Mouse (Mus musculus): Measurements from ENCODE around the gene Smarcb1. TPM values are rescaled to one million over a fixed set of nuclear protein-coding genes. Genes with fewer than 3 reads are reported as not detected.
A peak's percentile ranks its signal among the peaks of the same experiment; 100 is the strongest.

Gene Smarcb1
- polyA plus RNA-seq, 1 experiment from 2014 or later, result 325 TPM

DNA sequence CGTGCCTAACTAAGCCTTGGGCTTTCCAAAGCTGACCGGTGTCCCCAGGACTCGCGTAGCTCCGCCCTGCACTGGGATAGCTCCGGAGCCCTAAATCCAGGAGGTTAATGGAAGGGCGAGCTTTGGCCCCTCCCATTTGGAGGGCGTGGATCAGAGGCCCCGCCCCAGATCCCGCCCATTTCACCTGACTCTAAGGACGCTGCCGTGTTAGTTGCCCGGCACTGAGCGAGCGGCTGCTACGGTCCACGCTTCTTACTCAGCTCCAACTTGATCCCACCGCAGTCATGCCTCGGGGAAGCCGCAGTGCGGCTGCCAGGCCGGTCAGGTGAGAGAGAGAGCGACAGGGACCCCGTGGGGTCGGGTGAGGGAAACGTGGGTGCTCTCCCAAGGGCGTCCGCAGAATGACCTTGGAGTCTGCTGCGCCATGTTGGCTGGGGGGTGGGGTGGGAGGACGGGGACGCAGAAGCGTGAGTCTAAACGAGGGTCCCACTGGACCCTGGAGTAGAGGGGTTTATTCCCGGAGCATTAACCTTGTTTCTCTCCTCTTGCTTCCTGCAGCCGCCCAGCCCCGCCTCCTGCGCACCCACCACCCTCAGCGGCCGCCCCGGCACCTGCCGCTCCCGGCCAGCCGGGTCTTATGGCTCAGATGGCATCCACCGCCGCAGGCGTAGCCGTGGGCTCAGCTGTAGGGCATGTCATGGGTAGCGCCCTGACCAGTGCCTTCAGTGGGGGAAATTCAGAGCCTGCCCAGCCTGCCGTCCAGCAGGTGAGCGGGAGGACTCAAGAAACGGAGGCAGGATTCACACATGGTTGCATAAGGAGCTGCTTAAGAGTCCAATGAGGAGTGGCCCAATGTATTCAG, 14.5 kb upstream of the Smarcb1 start, which contains the start of gene Mmp11:
TSS of gene Mmp11 (minus strand) at position 817 of the 862 bp plus-strand sequence.
- Histone ChIP-seq H3K9ac (replicated peaks; ENCODE audit: low read depth, low read length) (peak within 1 kb of the TSS; percentile 54), H3K27ac (ENCODE audit: low read length) (no peak within 1 kb of the TSS), H3K36me3 (ENCODE audit: control insufficient read depth, insufficient read depth) (no peaks in the 10 kb centered on the region), H3K4me3 (replicated peaks; ENCODE audit: low read length) (peak within 1 kb of the TSS; percentile 49), H3K9me3 (ENCODE audit: control insufficient read depth, low read length) (no peaks in the 10 kb centered on the region), H3K27me3 (replicated peaks; ENCODE audit: control insufficient read depth, insufficient read depth, low read length) (peaks cover 9% of the 10 kb centered on the region; the same call in 1 of the 2 replicates), H3K4me2 (ENCODE audit: low read length) (peak within 1 kb of the TSS; percentile 79), H3K4me1 (replicated peaks; ENCODE audit: control insufficient read depth, insufficient read depth, low read length) (peaks cover 31% of the 10 kb centered on the region)
- peak; percentile 41 for ATAC-seq
- 2% methylated on average over 50 of the region's 51 CpGs for WGBS

DNA sequence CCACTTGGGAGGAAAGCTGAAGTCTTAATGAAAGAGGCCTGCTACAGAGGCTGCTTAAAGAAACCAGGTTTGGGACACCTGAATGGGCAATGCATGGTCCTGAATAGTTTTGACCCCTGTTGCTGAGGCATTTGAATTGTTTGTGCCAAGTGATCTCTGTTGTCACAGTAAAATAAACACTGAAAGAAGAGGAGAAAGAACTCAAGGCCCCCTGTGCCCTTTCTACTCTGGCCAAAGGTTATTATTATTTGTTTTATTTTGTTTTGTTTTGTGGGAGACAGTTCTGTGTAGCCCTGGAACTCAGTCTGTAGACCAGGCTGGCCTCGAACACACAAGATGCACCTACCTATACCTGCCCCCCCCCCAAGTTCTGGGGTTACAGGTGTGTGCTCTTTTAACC, 13.6 kb upstream of the Smarcb1 start:
- Histone ChIP-seq H3K36me3 (ENCODE audit: control insufficient read depth, insufficient read depth) (no peaks in the 10 kb centered on the region), H3K9me3 (ENCODE audit: control insufficient read depth, low read length) (no peaks in the 10 kb centered on the region), H3K4me3 (replicated peaks; ENCODE audit: low read length) (no peak overlapping the region), H3K9ac (replicated peaks; ENCODE audit: low read depth, low read length) (no peak overlapping the region), H3K27ac (ENCODE audit: low read length) (no peak overlapping the region), H3K27me3 (replicated peaks; ENCODE audit: control insufficient read depth, insufficient read depth, low read length) (peaks cover 12% of the 10 kb centered on the region), H3K4me1 (replicated peaks; ENCODE audit: control insufficient read depth, insufficient read depth, low read length) (peaks cover 40% of the 10 kb centered on the region), H3K4me2 (ENCODE audit: low read length) (peak overlapping the region; percentile 79)
- no peak for ATAC-seq
- WGBS, result 74% methylated on average over 1 of the region's 1 CpGs

DNA sequence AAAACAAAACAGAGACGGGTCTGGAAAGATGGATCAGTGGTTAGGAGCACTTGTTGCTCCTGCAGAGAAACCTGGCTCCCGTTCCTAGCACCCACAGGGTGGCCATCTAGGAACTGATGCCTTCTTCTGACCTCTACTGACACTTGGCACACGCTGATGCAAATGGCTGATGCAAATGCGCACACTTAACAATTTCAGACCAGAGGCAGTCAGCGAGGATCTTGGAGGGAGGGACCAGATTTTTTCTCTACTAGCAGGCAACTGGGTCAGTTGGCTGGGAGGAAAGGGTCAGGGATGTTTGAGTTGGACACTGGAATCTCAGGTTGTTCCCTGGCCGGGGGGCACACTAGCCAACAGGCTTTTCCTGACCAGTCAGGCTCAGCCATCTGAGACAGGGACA, 11.5 kb upstream of the Smarcb1 start, which contains the start of gene Chchd10:
TSS of gene Chchd10 (plus strand) at position 240 of the 400 bp plus-strand sequence.
- 32% methylated on average over 6 of the region's 6 CpGs for WGBS
- H3K36me3 ChIP-seq (ENCODE audit: control insufficient read depth, insufficient read depth), result no peaks in the 10 kb centered on the region
- H3K9me3 ChIP-seq (ENCODE audit: control insufficient read depth, low read length), result no peaks in the 10 kb centered on the region
- no peak for ATAC-seq
- H3K9ac ChIP-seq (replicated peaks; ENCODE audit: low read depth, low read length), result peak within 1 kb of the TSS; percentile 72
- peak within 1 kb of the TSS; percentile 1; the same call in 1 of the 2 replicates for H3K27ac ChIP-seq (ENCODE audit: low read length)
- H3K27me3 ChIP-seq (replicated peaks; ENCODE audit: control insufficient read depth, insufficient read depth, low read length), result peaks cover 12% of the 10 kb centered on the region
- H3K4me2 ChIP-seq (ENCODE audit: low read length), result peak within 1 kb of the TSS; percentile 75
- H3K4me1 ChIP-seq (replicated peaks; ENCODE audit: control insufficient read depth, insufficient read depth, low read length), result peaks cover 41% of the 10 kb centered on the region
- H3K4me3 ChIP-seq (replicated peaks; ENCODE audit: low read length), result peak within 1 kb of the TSS; percentile 48

DNA sequence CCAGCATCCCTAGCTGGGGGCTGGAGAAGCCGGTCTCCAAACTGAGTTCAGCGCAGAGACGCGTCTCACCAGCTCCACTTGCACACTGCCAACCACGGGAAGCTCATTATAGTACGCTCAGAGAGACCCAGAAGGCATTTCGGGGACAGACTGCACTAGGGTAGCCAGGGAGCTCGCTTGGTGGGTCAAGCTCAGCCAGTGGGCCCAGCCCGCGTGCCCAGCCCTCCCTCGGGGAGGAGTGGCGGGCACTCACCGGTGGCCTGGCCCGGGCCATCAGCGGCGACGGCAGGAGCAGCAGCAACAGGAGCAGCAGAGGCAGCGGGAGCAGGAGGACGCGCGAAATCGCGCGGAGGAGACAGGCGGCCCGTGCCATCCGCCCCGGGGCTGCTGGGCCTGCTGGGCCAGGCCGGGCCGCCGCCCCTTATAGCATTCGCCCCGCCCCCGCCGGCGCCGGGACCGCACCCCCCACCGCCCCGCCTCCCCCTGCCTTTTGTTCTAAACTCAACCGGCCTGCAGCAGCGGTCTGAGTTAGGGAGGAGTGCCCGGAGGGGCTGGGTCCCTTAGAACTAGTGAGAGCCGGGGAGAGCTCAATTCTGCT, 10.8 kb upstream of the Smarcb1 start:
- ATAC-seq, result peak; percentile 60
- H3K27ac ChIP-seq (ENCODE audit: low read length), result peak overlapping the region; percentile 1; the same call in 1 of the 2 replicates

DNA sequence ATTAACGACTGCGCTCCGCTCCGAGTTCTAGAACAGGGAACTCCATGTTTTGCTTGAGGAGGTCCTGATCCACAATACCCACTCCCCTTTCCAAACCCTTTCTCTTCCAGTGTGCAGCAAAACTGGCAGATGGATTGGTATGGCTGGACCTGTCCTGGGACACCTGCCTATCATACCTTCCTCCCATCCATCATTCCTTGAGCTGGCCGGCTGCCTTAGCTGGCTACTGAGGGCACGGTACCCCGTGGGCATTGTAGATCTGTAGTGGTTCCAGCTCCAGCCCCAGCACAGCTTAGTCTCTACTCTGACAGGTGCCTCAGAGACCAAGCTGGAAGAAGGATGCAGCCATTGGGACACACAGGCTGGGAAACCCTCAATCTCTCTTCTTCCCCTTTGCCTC, 9.9 kb upstream of the Smarcb1 start:
- Histone ChIP-seq H3K4me3 (replicated peaks; ENCODE audit: low read length) (peak overlapping the region; percentile 48), H3K4me1 (replicated peaks; ENCODE audit: control insufficient read depth, insufficient read depth, low read length) (peaks cover 41% of the 10 kb centered on the region), H3K27ac (ENCODE audit: low read length) (no peak overlapping the region), H3K27me3 (replicated peaks; ENCODE audit: control insufficient read depth, insufficient read depth, low read length) (peaks cover 5% of the 10 kb centered on the region), H3K9ac (replicated peaks; ENCODE audit: low read depth, low read length) (peak overlapping the region; percentile 72), H3K36me3 (ENCODE audit: control insufficient read depth, insufficient read depth) (no peaks in the 10 kb centered on the region), H3K4me2 (ENCODE audit: low read length) (peak overlapping the region; percentile 75), H3K9me3 (ENCODE audit: control insufficient read depth, low read length) (no peaks in the 10 kb centered on the region)
- no peak for ATAC-seq
- WGBS, result 25% methylated on average over 7 of the region's 7 CpGs

More for the DNA sequence above, 10.8 kb upstream of the Smarcb1 start:
- under 1% methylated on average over 41 of the region's 44 CpGs for WGBS
- Histone ChIP-seq H3K4me3 (replicated peaks; ENCODE audit: low read length) (peak overlapping the region; percentile 48), H3K27me3 (replicated peaks; ENCODE audit: control insufficient read depth, insufficient read depth, low read length) (peaks cover 9% of the 10 kb centered on the region), H3K4me1 (replicated peaks; ENCODE audit: control insufficient read depth, insufficient read depth, low read length) (peaks cover 41% of the 10 kb centered on the region), H3K4me2 (ENCODE audit: low read length) (peak overlapping the region; percentile 75), H3K36me3 (ENCODE audit: control insufficient read depth, insufficient read depth) (no peaks in the 10 kb centered on the region), H3K9ac (replicated peaks; ENCODE audit: low read depth, low read length) (peak overlapping the region; percentile 72), H3K9me3 (ENCODE audit: control insufficient read depth, low read length) (no peaks in the 10 kb centered on the region)

DNA sequence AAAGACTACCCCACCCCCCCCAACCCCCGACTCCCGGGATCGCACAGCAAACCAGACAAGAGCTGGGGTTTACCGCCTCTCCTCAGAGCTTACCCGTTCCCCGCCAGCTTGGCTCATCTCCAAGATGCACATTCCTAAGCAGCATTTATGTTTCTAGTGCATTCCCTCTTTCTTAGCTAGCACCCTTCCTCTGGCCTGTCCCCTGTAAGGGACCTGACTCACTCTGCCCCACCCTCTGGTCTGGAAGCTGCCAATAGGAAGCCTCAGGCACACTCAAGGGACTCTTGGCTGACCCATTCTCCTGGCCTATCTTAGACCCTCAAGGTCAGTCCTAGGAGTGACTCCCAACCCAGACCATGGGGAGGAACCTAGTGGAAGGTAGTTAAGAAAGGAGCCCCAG, 8.9 kb upstream of the Smarcb1 start:
- Histone ChIP-seq H3K9me3 (ENCODE audit: control insufficient read depth, low read length) (no peaks in the 10 kb centered on the region), H3K27me3 (replicated peaks; ENCODE audit: control insufficient read depth, insufficient read depth, low read length) (peaks cover 5% of the 10 kb centered on the region), H3K27ac (ENCODE audit: low read length) (no peak overlapping the region), H3K36me3 (ENCODE audit: control insufficient read depth, insufficient read depth) (no peaks in the 10 kb centered on the region), H3K9ac (replicated peaks; ENCODE audit: low read depth, low read length) (no peak overlapping the region), H3K4me3 (replicated peaks; ENCODE audit: low read length) (no peak overlapping the region), H3K4me1 (replicated peaks; ENCODE audit: control insufficient read depth, insufficient read depth, low read length) (peaks cover 31% of the 10 kb centered on the region), H3K4me2 (ENCODE audit: low read length) (peak overlapping the region; percentile 75; the same call in 1 of the 2 replicates)
- ATAC-seq, result no peak
- WGBS, result 11% methylated on average over 6 of the region's 6 CpGs

DNA sequence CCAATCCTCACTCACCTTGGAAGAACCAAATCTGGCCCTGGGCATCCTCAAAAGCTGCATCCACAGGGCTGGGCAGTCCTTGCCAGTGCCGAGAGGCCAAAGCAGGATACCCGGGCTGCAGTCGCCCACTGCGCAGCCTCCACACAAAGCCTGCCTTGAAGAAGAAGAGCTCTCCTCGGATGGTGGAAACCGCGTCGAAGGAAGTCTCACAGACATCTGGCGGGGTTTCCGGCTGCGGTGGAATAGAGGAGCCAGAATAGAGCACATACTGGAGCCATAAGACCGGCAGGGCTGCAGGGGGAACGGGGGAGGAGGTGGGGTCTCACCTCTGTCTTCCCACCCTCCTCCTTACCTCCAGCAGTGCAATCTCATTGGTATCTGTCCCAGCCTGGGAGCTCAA, 5.0 kb upstream of the Smarcb1 start:
- 84% methylated on average over 13 of the region's 13 CpGs for WGBS
- Histone ChIP-seq H3K4me1 (replicated peaks; ENCODE audit: control insufficient read depth, insufficient read depth, low read length) (peaks cover 26% of the 10 kb centered on the region), H3K27ac (ENCODE audit: low read length) (no peak overlapping the region), H3K27me3 (replicated peaks; ENCODE audit: control insufficient read depth, insufficient read depth, low read length) (peaks cover 2% of the 10 kb centered on the region; the same call in 1 of the 2 replicates), H3K4me3 (replicated peaks; ENCODE audit: low read length) (no peak overlapping the region), H3K9ac (replicated peaks; ENCODE audit: low read depth, low read length) (no peak overlapping the region), H3K36me3 (ENCODE audit: control insufficient read depth, insufficient read depth) (0 out of 2 replicates have a peak, but pooled peaks cover 2% of the 10 kb centered on the region), H3K9me3 (ENCODE audit: control insufficient read depth, low read length) (no peaks in the 10 kb centered on the region), H3K4me2 (ENCODE audit: low read length) (no peak overlapping the region)
- ATAC-seq, result no peak

DNA sequence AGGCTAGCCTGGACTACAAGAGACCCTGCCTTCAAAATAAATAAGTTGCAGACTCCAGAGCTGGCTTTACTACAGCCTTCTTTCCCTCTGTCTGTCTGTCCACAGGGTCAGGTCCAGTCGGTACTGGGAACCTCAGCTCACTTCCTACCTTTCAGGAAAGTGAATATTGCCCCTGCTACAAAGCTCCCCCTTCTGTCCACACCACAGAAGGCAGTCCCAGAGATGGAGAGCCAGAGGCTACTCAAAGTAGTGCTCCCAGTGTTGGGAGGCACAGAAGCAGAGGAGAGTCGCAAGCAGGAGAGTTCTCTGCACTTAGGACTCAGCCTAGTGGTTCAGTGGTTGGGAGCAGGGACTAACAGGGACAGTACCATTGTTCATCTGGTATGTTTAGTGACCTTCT, 2.9 kb upstream of the Smarcb1 start:
- Histone ChIP-seq H3K27ac (ENCODE audit: low read length) (no peak overlapping the region), H3K9ac (replicated peaks; ENCODE audit: low read depth, low read length) (no peak overlapping the region), H3K27me3 (replicated peaks; ENCODE audit: control insufficient read depth, insufficient read depth, low read length) (no peaks in the 10 kb centered on the region), H3K4me3 (replicated peaks; ENCODE audit: low read length) (no peak overlapping the region), H3K36me3 (ENCODE audit: control insufficient read depth, insufficient read depth) (0 out of 2 replicates have a peak, but pooled peaks cover 2% of the 10 kb centered on the region), H3K4me1 (replicated peaks; ENCODE audit: control insufficient read depth, insufficient read depth, low read length) (peaks cover 23% of the 10 kb centered on the region), H3K9me3 (ENCODE audit: control insufficient read depth, low read length) (no peaks in the 10 kb centered on the region), H3K4me2 (ENCODE audit: low read length) (no peak overlapping the region)
- ATAC-seq, result no peak
- WGBS, result 59% methylated on average over 2 of the region's 2 CpGs

Data from forebrain, embryonic 16.5 days (tissue).